Mouse (Mus musculus) left cerebral cortex, postnatal 14 days (tissue): Measurements from ENCODE around the gene Ccdc27. TPM values are rescaled to one million over a fixed set of nuclear protein-coding genes. Genes with fewer than 3 reads are reported as not detected.

ENCODE experiments used
- DNase-seq, 2 experiments: peaks; one replicate each; pipeline ENCODE4 v3.0.0; 2021 to 2022; ENCODE audit warnings: low spot score in 2 of 2, mixed read lengths in 1 of 2
- intact Hi-C: fragments of 180-260 bp; cut with DNase I; formaldehyde crosslinking; loops from one replicate; pipeline ENCODE4 v1.15.1; 2025
- long read RNA-seq, 2 experiments: library from polyadenylated mRNA; stranded (forward); transcript quantifications; one replicate each; pipeline ENCODE4 v2.0.0; 2021
- total RNA-seq, 2 experiments: library from RNA; stranded (reverse); gene quantifications; 2 replicates each; pipeline ENCODE4 v1.2.3; 2021

The Ccdc27 gene
- total RNA-seq, result under 1 TPM; 0.26 to 0.32 TPM
- long read RNA-seq, experiment 1, result 0 reads
- long read RNA-seq, experiment 2, result 0 reads

- intact Hi-C loops, result no loop called here
- no peak for DNase-seq
Measured at GRCm38 (mm10) chr4:154042577-154042976, at the start of gene Ccdc27. Gene Ccdc27 (minus strand): TSS chr4:154042677.

GRCm38 (mm10) chr4:154091356-154091755 is 48.9 kb upstream of the Ccdc27 start:
- intact Hi-C loops, result no loop called here
- no peak for DNase-seq

- intact Hi-C loops, result no loop called here
- no peak for DNase-seq
Measured at GRCm38 (mm10) chr4:154089205-154089604, 46.7 kb upstream of the Ccdc27 start.

GRCm38 (mm10) chr4:154086436-154086835 is 44.0 kb upstream of the Ccdc27 start:
- no peak for DNase-seq
- intact Hi-C loops, result no loop called here

GRCm38 (mm10) chr4:154085856-154086255 is 43.4 kb upstream of the Ccdc27 start:
- intact Hi-C loops, result no loop called here
- DNase-seq, result peak; percentile 30 to 57

GRCm38 (mm10) chr4:154081974-154082373 is 39.5 kb upstream of the Ccdc27 start:
- no peak for DNase-seq
- intact Hi-C loops, result no loop called here

- no peak for DNase-seq
- intact Hi-C loops, result no loop called here
Measured at GRCm38 (mm10) chr4:154081021-154081420, 38.5 kb upstream of the Ccdc27 start.

- intact Hi-C loops, result no loop called here
- DNase-seq, result peak in 1 of 2 experiments; percentile 35
Measured at GRCm38 (mm10) chr4:154080211-154080610, 37.7 kb upstream of the Ccdc27 start.

GRCm38 (mm10) chr4:154071941-154072340 is 29.5 kb upstream of the Ccdc27 start:
- intact Hi-C loops, result no loop called here
- DNase-seq, result peak in 1 of 2 experiments; percentile 58

GRCm38 (mm10) chr4:154071521-154071920 is 29.0 kb upstream of the Ccdc27 start:
- intact Hi-C loops, result no loop called here
- DNase-seq, result no peak

- intact Hi-C loops, result no loop called here
- no peak for DNase-seq
Measured at GRCm38 (mm10) chr4:154070896-154071295, 28.4 kb upstream of the Ccdc27 start.

- peak; percentile 41 to 63 for DNase-seq
- intact Hi-C loops, result loop anchor here (5.0 to 10.0 kb wide), 4 partner anchors 42 to 230 kb away; no protein-coding TSS in a partner anchor
Measured at GRCm38 (mm10) chr4:154064827-154065773, 22.6 kb upstream of the Ccdc27 start.

- DNase-seq, result no peak
- intact Hi-C loops, result no loop called here
Measured at GRCm38 (mm10) chr4:154057696-154058095, 15.2 kb upstream of the Ccdc27 start.

- intact Hi-C loops, result no loop called here
- DNase-seq, result no peak
Measured at GRCm38 (mm10) chr4:154056661-154057060, 14.2 kb upstream of the Ccdc27 start.

- intact Hi-C loops, result no loop called here
- DNase-seq, result no peak
Measured at GRCm38 (mm10) chr4:154056046-154056445, 13.6 kb upstream of the Ccdc27 start.

- DNase-seq, result no peak
Measured at GRCm38 (mm10) chr4:154055482-154055881, 13.0 kb upstream of the Ccdc27 start.

GRCm38 (mm10) chr4:154053065-154053464 is 10.6 kb upstream of the Ccdc27 start:
- DNase-seq, result no peak

More at GRCm38 (mm10) chr4:154055482-154055881, 13.0 kb upstream of the Ccdc27 start:
- intact Hi-C loops, result no loop called here

GRCm38 (mm10) chr4:154051401-154051800 is 8.9 kb upstream of the Ccdc27 start:
- intact Hi-C loops, result no loop called here
- DNase-seq, result peak in 1 of 2 experiments; percentile 44

More at GRCm38 (mm10) chr4:154053065-154053464, 10.6 kb upstream of the Ccdc27 start:
- intact Hi-C loops, result no loop called here

GRCm38 (mm10) chr4:154045837-154046236 is 3.4 kb upstream of the Ccdc27 start:
- DNase-seq, result no peak
- intact Hi-C loops, result no loop called here

GRCm38 (mm10) chr4:154037123-154037522 is 5.4 kb downstream of the Ccdc27 start:
- DNase-seq, result no peak
- intact Hi-C loops, result no loop called here

GRCm38 (mm10) chr4:154028646-154029045 is 13.8 kb downstream of the Ccdc27 start:
- intact Hi-C loops, result no loop called here
- no peak for DNase-seq
